Mouse (Mus musculus) kidney, adult 8-10 months (tissue): ENCODE results near the gene Ap5m1.
A peak's percentile ranks its signal among the peaks of the same experiment; 100 is the strongest.
"Not testable (repeated sequence)": the region's sequence is repeated elsewhere in the genome, so short reads cannot be mapped to it uniquely, and the experiment has no call there.

ENCODE experiments used
- DNase-seq, 2 experiments: peaks; one replicate each; pipeline ENCODE4 v3.0.0; 2022

Ap5m1 gene

GRCm38 (mm10) chr14:49065529-49066273 is at the start of gene Ap5m1:
Gene Ap5m1 (plus strand): TSS chr14:49066097.
- DNase-seq = no peak

- DNase-seq = no peak
These were observed 46.1 kb upstream of the Ap5m1 start for GRCm38 (mm10) chr14:49019765-49020164.

DNA sequence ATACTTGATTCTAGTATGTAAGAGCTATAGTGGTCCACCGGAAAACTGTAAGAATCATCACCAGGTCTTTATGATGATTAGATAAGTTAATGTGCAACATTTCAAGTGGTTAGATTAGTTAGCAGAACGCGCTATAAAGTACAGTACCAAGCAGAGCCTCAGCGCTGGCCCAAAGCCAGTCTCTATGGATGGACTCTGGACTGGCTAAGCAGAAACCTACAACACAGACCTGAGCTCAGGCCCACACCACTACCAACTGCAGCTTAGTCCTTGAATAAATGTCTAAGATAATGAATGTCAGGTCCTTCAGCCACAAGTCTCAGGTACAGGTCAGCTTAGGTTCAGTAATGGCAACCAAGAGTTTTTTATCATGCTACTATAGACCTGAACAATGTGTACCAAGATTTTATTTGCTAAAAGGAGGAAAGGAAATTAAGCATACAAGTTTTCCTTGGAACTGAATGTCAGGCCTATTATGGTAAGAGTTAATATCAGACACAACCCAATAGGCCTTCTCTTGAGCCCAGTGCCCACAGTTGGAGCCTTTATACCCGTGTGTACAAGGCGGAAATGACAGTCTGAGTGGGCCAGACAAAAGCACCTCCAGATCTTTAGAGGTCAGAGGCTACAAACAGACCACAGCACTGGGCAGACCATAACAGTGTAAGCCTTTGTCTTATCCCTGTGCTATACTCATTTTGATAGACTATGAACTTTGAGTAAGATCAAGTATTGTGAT is 38.7 kb upstream of the Ap5m1 start:
- DNase-seq = peak; percentile 5 to 12

- DNase-seq = no peak
These were observed 38.0 kb upstream of the Ap5m1 start for GRCm38 (mm10) chr14:49027779-49028368.

DNA sequence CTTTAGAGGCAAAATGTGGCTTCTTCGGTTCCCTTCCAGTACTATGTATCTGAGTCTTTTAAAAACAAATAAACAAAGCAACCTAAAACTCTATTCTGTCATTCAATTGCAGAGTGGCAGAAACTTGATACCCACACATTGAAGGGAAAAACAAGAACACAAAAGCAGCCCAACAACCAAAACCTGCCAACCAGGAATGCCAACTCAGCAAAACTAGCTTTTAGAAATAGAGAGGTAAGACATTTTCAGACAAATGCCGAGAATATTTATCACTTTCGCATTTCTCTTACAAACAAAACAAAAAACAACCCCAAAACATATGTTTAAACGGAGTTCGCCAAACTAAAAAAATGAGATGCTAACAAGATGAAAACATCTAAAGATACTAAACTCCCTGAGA is 36.9 kb upstream of the Ap5m1 start:
- no peak for DNase-seq

- DNase-seq = no peak
These were observed 20.3 kb upstream of the Ap5m1 start for GRCm38 (mm10) chr14:49045610-49046009.

DNA sequence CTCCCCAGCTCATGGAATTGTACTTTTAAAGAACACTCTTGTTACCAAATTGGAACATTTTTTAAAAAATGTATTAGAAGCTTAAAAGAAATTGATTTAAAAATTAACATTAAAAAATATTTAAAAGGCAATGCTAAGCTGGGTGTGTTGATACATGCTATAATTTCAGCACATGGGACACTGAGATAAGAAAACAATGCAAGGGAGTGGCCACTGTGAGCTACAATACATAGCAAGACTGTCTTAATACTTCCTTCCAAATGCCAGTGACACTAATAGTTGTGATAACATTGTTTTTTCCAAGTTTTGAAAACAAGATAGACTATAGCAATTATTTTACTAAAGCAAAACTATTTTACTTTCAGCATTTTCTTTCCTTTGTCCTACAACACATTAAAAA is 16.4 kb upstream of the Ap5m1 start:
- DNase-seq = no peak

DNA sequence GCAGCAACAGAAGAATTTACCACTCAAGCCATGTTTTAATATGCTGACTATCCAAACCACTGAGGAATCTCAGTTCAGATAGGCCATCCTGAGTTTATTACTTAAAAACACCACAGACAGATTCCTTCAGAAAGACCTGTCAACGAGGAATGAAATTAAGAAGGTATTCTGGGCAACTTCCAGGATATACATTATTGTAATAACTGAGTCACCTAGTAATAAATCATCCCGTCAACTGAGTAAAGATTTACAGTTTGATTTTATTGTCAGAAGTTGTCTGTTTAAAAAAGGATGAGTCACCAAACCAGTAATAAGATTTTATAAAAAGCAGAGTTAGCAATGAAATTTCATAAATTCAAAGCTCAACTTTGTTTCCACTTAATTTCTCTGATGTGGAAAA is 2.1 kb upstream of the Ap5m1 start:
- DNase-seq = no peak

- DNase-seq = peak; percentile 95
These were observed 452 bp downstream of the Ap5m1 start, which contains the start of gene Exoc5 for GRCm38 (mm10) chr14:49066274-49066823. Gene Exoc5 (minus strand): TSS chr14:49066653.

- no peak for DNase-seq
These were observed 6.9 kb downstream of the Ap5m1 start for GRCm38 (mm10) chr14:49072837-49073236.

GRCm38 (mm10) chr14:49073896-49074295 is 8.0 kb downstream of the Ap5m1 start:
- no peak for DNase-seq

DNA sequence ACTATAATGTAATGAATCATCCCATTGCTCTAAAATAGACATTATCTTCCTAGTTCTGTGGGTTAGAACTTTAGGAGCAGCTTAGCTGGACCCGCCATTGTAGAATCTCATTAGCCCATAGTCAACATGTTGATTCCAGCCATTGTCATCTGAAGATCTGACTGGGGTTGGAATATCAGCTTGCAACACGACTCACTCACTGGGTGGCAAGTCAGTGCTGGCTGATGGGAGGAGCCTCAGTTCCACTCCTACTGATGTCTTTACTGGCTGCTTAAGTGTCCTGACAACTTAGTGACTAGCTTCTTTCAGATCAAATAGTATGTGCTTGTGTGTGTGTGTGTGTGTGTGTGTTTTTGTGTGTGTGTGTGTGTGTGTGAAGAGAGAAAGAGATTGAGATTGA is 8.5 kb downstream of the Ap5m1 start:
- no peak for DNase-seq

GRCm38 (mm10) chr14:49078820-49079219 is 12.9 kb downstream of the Ap5m1 start:
- no peak for DNase-seq

GRCm38 (mm10) chr14:49086522-49086921 is 20.6 kb downstream of the Ap5m1 start:
- peak; percentile 36 to 74 for DNase-seq

DNA sequence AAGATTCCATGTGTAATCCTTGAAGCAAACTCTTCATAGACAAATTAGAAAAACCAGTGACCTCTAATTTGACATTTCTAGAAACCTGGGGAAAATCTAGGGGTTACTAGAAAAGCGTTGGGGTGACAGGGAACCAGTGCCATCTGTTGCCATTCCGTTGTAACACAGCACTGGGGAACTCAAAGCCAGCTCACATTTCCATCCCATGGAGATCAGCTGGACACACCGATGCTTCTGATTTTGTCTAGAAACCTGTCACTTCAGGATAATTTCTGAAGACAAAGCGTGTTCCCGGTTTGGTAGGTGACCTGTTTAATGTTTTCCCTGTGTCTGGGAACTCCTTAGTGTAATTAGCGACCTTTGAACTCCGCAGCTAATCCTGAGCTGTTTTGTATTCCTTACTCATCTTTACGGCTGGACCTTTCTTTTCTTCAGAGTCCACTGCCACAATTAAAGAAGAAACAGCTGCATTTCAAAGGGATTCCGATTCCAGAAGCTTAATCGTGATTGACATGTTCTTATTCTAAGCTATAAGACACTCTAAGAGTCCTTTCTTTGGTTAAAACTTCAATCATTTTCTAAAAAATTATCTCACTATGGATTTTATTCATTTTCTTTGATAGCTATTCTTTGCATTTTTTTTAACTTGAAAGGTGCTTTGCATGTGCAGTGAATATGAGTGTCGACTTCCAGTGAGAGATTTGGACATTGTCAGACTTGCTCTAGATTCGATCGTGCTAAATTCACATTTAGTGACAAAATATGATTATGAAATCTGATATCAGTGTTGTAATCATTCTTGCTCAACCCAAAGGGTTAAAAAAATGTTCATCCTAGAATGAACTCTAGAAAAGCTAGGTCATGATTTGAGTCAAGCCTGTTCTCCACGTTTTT is 22.5 kb downstream of the Ap5m1 start:
- peak; percentile 54 to 78 for DNase-seq

GRCm38 (mm10) chr14:49089461-49090058 is 23.7 kb downstream of the Ap5m1 start:
- DNase-seq = no peak

DNA sequence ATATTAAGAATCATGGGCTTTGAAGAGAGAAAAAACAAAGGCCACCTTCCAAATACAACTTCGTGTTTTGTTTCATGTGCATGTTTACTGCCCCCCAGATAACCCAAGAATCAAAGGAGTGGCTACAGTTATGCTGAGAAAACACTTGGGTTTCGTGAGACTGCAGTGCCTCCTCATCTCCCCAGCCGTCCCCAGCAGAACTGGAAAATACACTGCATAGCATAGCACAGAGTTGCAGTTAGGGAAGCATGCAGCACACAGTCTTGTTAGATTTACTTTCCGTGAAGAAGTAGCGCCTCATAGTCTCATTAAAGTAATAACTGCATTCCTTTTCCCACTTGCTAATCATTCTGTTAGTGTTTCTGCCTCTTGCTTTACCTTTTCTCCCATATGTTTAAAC is 24.2 kb downstream of the Ap5m1 start:
- DNase-seq = no peak

DNA sequence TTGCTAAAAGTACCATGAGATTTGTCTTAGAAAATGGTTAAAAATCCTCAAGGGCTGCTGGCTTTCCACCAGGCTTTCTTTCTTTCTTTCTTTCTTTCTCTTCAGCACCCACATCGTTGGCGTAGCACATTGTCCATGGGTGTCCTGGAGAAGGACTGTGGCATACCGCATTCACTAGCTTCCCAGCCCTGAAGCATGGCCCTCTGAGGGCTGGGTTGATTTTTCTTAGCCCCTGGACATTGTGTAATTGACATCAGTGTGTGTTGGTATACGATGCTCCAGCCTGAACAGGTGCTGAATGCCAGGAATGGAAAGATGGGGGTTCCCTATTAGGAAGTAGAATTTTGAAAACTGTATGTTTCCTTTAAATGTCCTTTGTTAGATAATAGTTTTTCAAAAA is 25.4 kb downstream of the Ap5m1 start:
- no peak for DNase-seq

DNA sequence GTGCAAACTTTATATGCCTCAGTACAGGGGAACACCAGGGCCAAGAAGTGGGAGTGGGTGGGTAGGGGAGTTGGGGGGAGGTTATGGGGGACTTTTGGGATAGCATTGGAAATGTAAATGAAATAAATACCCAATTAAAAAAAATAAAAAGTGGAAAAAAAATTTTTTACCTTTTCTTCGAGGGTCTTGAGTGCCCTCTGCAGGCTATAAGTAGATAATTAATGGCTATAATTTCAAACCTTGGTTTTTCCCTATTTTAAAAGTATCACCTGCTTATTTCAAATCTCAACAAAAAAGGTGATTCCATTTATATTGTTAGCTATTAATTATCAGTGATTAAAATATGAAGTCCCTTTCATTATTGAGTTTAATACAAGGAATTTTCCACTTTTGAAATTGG is 25.9 kb downstream of the Ap5m1 start:
- DNase-seq = not testable (repeated sequence)

DNA sequence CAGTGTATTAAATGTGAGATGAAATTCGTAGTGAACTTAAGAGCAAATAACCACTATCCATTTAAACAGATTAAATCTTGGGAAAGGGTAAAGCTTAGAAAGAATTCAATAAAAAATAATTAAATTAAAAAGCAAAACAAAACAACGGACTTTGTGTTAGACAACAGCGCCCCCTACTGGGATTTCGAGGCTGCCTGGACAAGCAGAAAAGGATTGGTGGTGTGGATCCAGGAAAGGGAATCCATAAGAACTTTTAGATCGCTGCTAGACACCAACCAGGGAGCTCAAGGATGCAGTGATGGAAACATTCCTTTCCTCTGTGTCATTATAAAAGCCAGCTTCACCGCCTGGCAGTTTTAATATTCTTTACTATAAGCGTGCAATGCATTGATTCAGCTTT is 52.5 kb downstream of the Ap5m1 start:
- peak; percentile 38 to 71 for DNase-seq

- no peak for DNase-seq
These were observed 55.8 kb downstream of the Ap5m1 start for GRCm38 (mm10) chr14:49121723-49122122.

- no peak for DNase-seq
These were observed 61.4 kb downstream of the Ap5m1 start for GRCm38 (mm10) chr14:49127162-49127779.
